Mouse (Mus musculus): ENCODE measurements around the gene Fam107b. TPM values are rescaled to one million over a fixed set of nuclear protein-coding genes. Genes with fewer than 3 reads are reported as not detected.
A peak's percentile ranks its signal among the peaks of the same experiment; 100 is the strongest.

Gene Fam107b
- polyA plus RNA-seq, 2 experiments: 9.8 to 20.8 TPM

- H3K4me1 ChIP-seq (replicated peaks; ENCODE audit: control insufficient read depth in 2 of 2, insufficient read depth in 2 of 2, low read length in 1 of 2): no peaks in the 10 kb centered on the region
- no peaks in the 10 kb centered on the region for H3K36me3 ChIP-seq (replicated peaks; ENCODE audit: control insufficient read depth, insufficient read depth, low read depth)
- 5% methylated on average over 18 of the region's 18 CpGs for WGBS (ENCODE audit: insufficient replicate concordance)
- no peaks in the 10 kb centered on the region for H3K27me3 ChIP-seq (ENCODE audit: control insufficient read depth, insufficient read depth, low read length)
- peak overlapping the region; percentile 66 for H3K4me2 ChIP-seq (ENCODE audit: low read depth)
- DNase-seq (ENCODE audit: low read depth in 3 of 3, low spot score in 3 of 3): peak in 2 of 3 experiments; percentile 9
- TF ChIP-seq EP300 (IDR thresholded peaks at IDR 0.05; ENCODE audit: low read depth) (no peak), CTCF (IDR thresholded peaks at IDR 0.05; ENCODE audit: low read depth) (peak; percentile 60)
- no peaks in the 10 kb centered on the region for H3K9me3 ChIP-seq (ENCODE audit: control insufficient read depth, low read length)
- no peak overlapping the region for H3K9ac ChIP-seq (replicated peaks)
- no peak overlapping the region for H3K27ac ChIP-seq
- ATAC-seq (ENCODE audit: insufficient read depth): peak; percentile 23; the same call in 1 of the 2 replicates
- peak overlapping the region; percentile 31 to 47 for H3K4me3 ChIP-seq (ENCODE audit: insufficient read depth in 1 of 2, low read depth in 2 of 2, low read length in 2 of 2)
Measured at GRCm38 (mm10) chr2:3799767-3800554, 229.7 kb downstream of the Fam107b start.

DNA sequence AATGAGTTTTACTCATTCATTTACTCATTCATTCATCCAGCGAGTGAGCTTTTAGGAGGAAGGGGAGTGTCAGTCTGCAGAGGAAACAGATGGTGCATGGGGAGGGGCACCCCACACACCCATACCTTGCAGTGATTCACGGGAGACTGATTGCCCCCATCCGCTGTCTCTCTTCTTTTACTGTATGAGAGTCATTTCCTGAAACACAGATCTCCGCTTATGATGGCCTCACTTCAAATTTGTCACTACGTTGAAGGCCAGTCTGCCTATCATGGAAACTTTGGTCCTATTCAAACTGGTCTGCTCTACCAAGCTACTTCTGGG lies 230.2 kb downstream of the Fam107b start:
- Histone ChIP-seq H3K9ac (replicated peaks) (no peak overlapping the region), H3K27me3 (ENCODE audit: control insufficient read depth, insufficient read depth, low read length) (no peaks in the 10 kb centered on the region), H3K27ac (no peak overlapping the region), H3K4me2 (ENCODE audit: low read depth) (no peak overlapping the region), H3K9me3 (ENCODE audit: control insufficient read depth, low read length) (no peaks in the 10 kb centered on the region), H3K4me3 (ENCODE audit: insufficient read depth in 1 of 2, low read depth in 2 of 2, low read length in 2 of 2) (no peak overlapping the region), H3K4me1 (replicated peaks; ENCODE audit: control insufficient read depth in 2 of 2, insufficient read depth in 2 of 2, low read length in 1 of 2) (no peaks in the 10 kb centered on the region), H3K36me3 (replicated peaks; ENCODE audit: control insufficient read depth, insufficient read depth, low read depth) (no peaks in the 10 kb centered on the region)
- 26% methylated on average over 5 of the region's 5 CpGs for WGBS (ENCODE audit: insufficient replicate concordance)
- DNase-seq (ENCODE audit: low read depth in 3 of 3, low spot score in 3 of 3) (no peak), ATAC-seq (ENCODE audit: insufficient read depth) (no peak)
- TF ChIP-seq EP300 (IDR thresholded peaks at IDR 0.05; ENCODE audit: low read depth) (no peak), CTCF (IDR thresholded peaks at IDR 0.05; ENCODE audit: low read depth) (no peak)

- Histone ChIP-seq H3K27me3 (ENCODE audit: control insufficient read depth, insufficient read depth, low read length) (no peaks in the 10 kb centered on the region), H3K4me3 (ENCODE audit: insufficient read depth in 1 of 2, low read depth in 2 of 2, low read length in 2 of 2) (no peak overlapping the region), H3K4me2 (ENCODE audit: low read depth) (no peak overlapping the region), H3K9me3 (ENCODE audit: control insufficient read depth, low read length) (no peaks in the 10 kb centered on the region), H3K27ac (no peak overlapping the region), H3K4me1 (replicated peaks; ENCODE audit: control insufficient read depth in 2 of 2, insufficient read depth in 2 of 2, low read length in 1 of 2) (no peaks in the 10 kb centered on the region), H3K36me3 (replicated peaks; ENCODE audit: control insufficient read depth, insufficient read depth, low read depth) (no peaks in the 10 kb centered on the region), H3K9ac (replicated peaks) (no peak overlapping the region)
- WGBS (ENCODE audit: insufficient replicate concordance): 43% methylated on average over 6 of the region's 6 CpGs
- TF ChIP-seq EP300 (IDR thresholded peaks at IDR 0.05; ENCODE audit: low read depth) (no peak), CTCF (IDR thresholded peaks at IDR 0.05; ENCODE audit: low read depth) (no peak)
- ATAC-seq (ENCODE audit: insufficient read depth): no peak
- no peak for DNase-seq (ENCODE audit: low read depth in 3 of 3, low spot score in 3 of 3)
Measured at GRCm38 (mm10) chr2:3805742-3806141, 235.5 kb downstream of the Fam107b start.

- Histone ChIP-seq H3K27me3 (ENCODE audit: control insufficient read depth, insufficient read depth, low read length) (no peaks in the 10 kb centered on the region), H3K4me3 (ENCODE audit: insufficient read depth in 1 of 2, low read depth in 2 of 2, low read length in 2 of 2) (no peak overlapping the region), H3K9ac (replicated peaks) (no peak overlapping the region), H3K9me3 (ENCODE audit: control insufficient read depth, low read length) (no peaks in the 10 kb centered on the region), H3K4me1 (replicated peaks; ENCODE audit: control insufficient read depth in 2 of 2, insufficient read depth in 2 of 2, low read length in 1 of 2) (no peaks in the 10 kb centered on the region), H3K4me2 (ENCODE audit: low read depth) (no peak overlapping the region), H3K36me3 (replicated peaks; ENCODE audit: control insufficient read depth, insufficient read depth, low read depth) (no peaks in the 10 kb centered on the region), H3K27ac (no peak overlapping the region)
- DNase-seq (ENCODE audit: low read depth in 3 of 3, low spot score in 3 of 3): no peak
- WGBS (ENCODE audit: insufficient replicate concordance): 38% methylated on average over 5 of the region's 5 CpGs
- no peak for ATAC-seq (ENCODE audit: insufficient read depth)
- TF ChIP-seq EP300 (IDR thresholded peaks at IDR 0.05; ENCODE audit: low read depth): no peak
- TF ChIP-seq CTCF (IDR thresholded peaks at IDR 0.05; ENCODE audit: low read depth): no peak
Measured at GRCm38 (mm10) chr2:3810321-3810720, 240.0 kb downstream of the Fam107b start.

DNA sequence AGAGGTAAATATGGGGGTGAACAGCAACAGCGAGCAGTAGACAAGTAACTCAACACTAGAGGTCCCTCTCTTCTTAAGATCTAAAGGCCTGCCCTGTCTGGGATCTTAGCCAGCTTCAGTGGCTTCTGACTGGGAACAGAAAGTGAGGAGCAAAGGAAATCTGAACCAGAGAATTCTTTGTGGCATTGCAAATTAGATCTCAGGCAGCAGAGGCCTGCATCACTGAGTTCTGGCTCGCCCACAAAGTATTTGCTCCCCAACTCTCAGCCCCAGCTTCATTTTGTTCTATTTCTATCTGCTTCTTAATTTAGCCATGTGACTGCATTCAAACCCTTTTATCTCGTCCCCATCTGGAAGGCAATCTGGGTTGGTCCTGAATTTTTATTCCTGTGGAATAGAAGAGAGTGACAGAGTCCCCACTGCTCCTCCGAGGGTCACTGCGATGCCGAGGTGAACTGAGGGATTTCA lies 245.9 kb downstream of the Fam107b start:
- ATAC-seq (ENCODE audit: insufficient read depth): no peak
- no peak overlapping the region for H3K4me3 ChIP-seq (ENCODE audit: insufficient read depth in 1 of 2, low read depth in 2 of 2, low read length in 2 of 2)

More for the DNA sequence above, 245.9 kb downstream of the Fam107b start:
- 62% methylated on average over 6 of the region's 6 CpGs for WGBS (ENCODE audit: insufficient replicate concordance)
- Histone ChIP-seq H3K36me3 (replicated peaks; ENCODE audit: control insufficient read depth, insufficient read depth, low read depth) (no peaks in the 10 kb centered on the region), H3K4me2 (ENCODE audit: low read depth) (no peak overlapping the region), H3K4me1 (replicated peaks; ENCODE audit: control insufficient read depth in 2 of 2, insufficient read depth in 2 of 2, low read length in 1 of 2) (no peaks in the 10 kb centered on the region), H3K9me3 (ENCODE audit: control insufficient read depth, low read length) (no peaks in the 10 kb centered on the region), H3K9ac (replicated peaks) (no peak overlapping the region), H3K27me3 (ENCODE audit: control insufficient read depth, insufficient read depth, low read length) (no peaks in the 10 kb centered on the region), H3K27ac (no peak overlapping the region)
- DNase-seq (ENCODE audit: low read depth in 3 of 3, low spot score in 3 of 3): no peak
- TF ChIP-seq CTCF (IDR thresholded peaks at IDR 0.05; ENCODE audit: low read depth) (no peak), EP300 (IDR thresholded peaks at IDR 0.05; ENCODE audit: low read depth) (no peak)

All from liver, embryonic 14.5 days (tissue).